Mouse (Mus musculus): Measurements from ENCODE around the gene Olfr548-ps1.

The Olfr548-ps1 gene

GRCm38 (mm10) chr7:102573174-102573830 is 32.6 kb downstream of the Olfr548-ps1 start:
- DNase-seq (ENCODE audit: low spot score): no peak

DNA sequence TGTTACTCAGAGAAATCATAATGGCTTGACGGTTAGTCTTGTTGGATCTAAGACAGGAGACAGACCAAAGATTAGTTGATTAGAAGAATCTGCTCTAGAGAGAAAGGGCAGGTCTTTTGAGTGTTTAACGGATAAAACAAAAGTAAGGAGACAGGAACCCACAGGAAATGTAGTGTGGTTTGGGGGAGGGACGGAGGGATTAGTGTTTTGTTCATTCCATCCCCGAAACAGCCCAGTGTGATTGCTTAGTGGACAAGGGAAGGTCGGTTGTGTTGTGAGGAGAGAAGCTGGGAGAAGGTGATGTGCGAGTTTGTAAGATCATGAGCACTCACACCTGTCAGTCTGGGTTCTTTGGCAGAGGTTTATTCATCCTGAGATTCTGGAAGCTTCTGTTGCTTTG is 35.3 kb downstream of the Olfr548-ps1 start:
- DNase-seq (ENCODE audit: low spot score): no peak

DNA sequence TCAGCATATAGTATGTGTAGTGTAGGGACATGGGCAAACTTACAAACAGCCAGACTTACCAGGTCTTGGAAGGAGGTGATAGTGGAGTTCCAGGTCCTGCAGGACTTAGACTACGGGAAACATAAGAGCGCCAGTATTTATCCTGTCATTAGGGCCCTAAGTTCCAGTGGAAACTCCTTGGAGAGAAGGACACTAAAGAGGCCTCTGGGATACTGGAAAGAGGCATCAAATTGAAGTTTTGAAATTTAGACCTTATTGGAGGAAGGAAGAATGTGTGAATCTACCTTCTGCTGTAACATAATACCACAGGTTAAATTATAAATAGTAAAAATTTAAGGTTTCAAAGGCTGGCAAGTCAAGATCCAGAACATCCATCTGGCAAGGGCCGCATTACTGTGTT is 51.1 kb downstream of the Olfr548-ps1 start, which contains the start of gene Olfr551:
Gene Olfr551 (minus strand): TSS at position 101 of the 400 bp plus-strand sequence.
- no peak for DNase-seq (ENCODE audit: low spot score)
